Mouse (Mus musculus): Measurements from ENCODE around the gene Bag1. TPM values are rescaled to one million over a fixed set of nuclear protein-coding genes. Genes with fewer than 3 reads are reported as not detected.

The Bag1 gene
- total RNA-seq, 1 experiment, result 99.5 TPM

DNA sequence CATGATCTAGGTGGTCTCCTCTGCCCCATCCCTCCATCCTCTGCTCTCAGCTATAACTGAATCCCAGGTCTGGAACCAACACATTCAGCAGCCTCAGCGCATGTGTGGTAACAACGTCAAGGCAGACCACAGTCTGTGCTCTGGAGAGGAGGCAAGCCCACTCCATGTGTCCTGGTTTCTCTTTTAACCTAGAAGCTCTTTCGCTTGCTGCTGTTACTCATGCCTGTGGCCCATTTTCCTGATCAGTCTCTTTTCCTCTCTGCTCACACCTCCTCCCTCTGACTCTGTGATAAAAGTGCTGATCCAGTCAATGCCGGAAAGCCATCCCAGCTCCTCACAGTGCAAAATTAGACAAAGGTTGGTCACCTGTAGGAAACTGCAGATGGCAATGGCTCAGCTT, 58.1 kb downstream of the Bag1 start:
- TF ChIP-seq ZC3H11A (IDR thresholded peaks at IDR 0.05; ENCODE audit: borderline replicate concordance, low read depth, low read length) (no peak), ZNF384 (IDR thresholded peaks at IDR 0.05; ENCODE audit: low read depth, low read length) (no peak), HCFC1 (IDR thresholded peaks at IDR 0.05; ENCODE audit: borderline replicate concordance, insufficient read depth, low read length) (no peak), MAFK (IDR thresholded peaks at IDR 0.05; ENCODE audit: insufficient read depth, low read depth, low read length) (no peak), CHD2 (IDR thresholded peaks at IDR 0.05; ENCODE audit: low read depth, low read length) (no peak)
- Histone ChIP-seq H3K9ac (ENCODE audit: insufficient read depth, low read depth, low read length, poor library complexity, severe bottlenecking) (no peak overlapping the region), H3K4me1 (ENCODE audit: control insufficient read depth in 2 of 2, insufficient read depth in 2 of 2, low read length in 2 of 2, poor library complexity in 1 of 2) (peaks cover 1 to 3% of the 10 kb centered on the region in 2 experiments; a peak in 1 of 4 replicates), H3K27ac (ENCODE audit: insufficient read depth, low read depth, low read length, poor library complexity, severe bottlenecking) (no peak overlapping the region), H3K4me3 (ENCODE audit: insufficient read depth in 1 of 2, low read depth in 1 of 2, low read length in 2 of 2, poor library complexity in 1 of 2, severe bottlenecking in 1 of 2) (no peak overlapping the region), H3K9me3 (ENCODE audit: control insufficient read depth, insufficient read depth, low read depth, low read length) (no peaks in the 10 kb centered on the region), H3K36me3 (ENCODE audit: control insufficient read depth, insufficient read depth, low read length, poor library complexity, severe bottlenecking) (no peaks in the 10 kb centered on the region)
- no peak for DNase-seq (ENCODE audit: low read depth, low spot score)
- in situ Hi-C loops (cut with MboI; ENCODE audit: low sequenced_read_pairs in 2 of 2, unreplicated experiment in 2 of 2), result no loop called here

DNA sequence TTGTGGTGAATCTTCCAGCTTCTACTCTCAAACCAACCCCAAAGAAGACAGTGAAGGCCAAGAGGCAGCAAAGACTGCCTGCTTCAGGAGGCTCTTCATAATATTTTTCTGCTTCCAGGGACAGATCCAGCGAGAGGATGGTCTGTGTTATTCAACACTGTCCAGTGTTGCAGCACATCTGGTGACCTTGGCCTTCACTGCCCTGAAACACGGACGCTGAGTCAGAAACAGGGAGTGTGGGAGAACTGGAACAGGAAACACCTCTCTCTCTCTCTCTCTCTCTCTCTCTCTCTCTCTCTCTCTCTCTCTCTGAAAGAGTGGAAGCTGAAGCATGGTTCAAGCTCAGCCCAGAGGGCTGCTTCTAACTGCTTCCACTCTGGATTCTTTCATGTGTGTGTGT, 58.8 kb downstream of the Bag1 start:
- Histone ChIP-seq H3K4me1 (ENCODE audit: control insufficient read depth in 2 of 2, insufficient read depth in 2 of 2, low read length in 2 of 2, poor library complexity in 1 of 2) (peaks cover 1 to 3% of the 10 kb centered on the region in 2 experiments; a peak in 1 of 4 replicates), H3K4me3 (ENCODE audit: insufficient read depth in 1 of 2, low read depth in 1 of 2, low read length in 2 of 2, poor library complexity in 1 of 2, severe bottlenecking in 1 of 2) (no peak overlapping the region), H3K27ac (ENCODE audit: insufficient read depth, low read depth, low read length, poor library complexity, severe bottlenecking) (no peak overlapping the region), H3K9me3 (ENCODE audit: control insufficient read depth, insufficient read depth, low read depth, low read length) (no peaks in the 10 kb centered on the region), H3K9ac (ENCODE audit: insufficient read depth, low read depth, low read length, poor library complexity, severe bottlenecking) (no peak overlapping the region), H3K36me3 (ENCODE audit: control insufficient read depth, insufficient read depth, low read length, poor library complexity, severe bottlenecking) (no peaks in the 10 kb centered on the region)
- in situ Hi-C loops (cut with MboI; ENCODE audit: low sequenced_read_pairs in 2 of 2, unreplicated experiment in 2 of 2), result no loop called here
- TF ChIP-seq CHD2 (IDR thresholded peaks at IDR 0.05; ENCODE audit: low read depth, low read length) (no peak), ZNF384 (IDR thresholded peaks at IDR 0.05; ENCODE audit: low read depth, low read length) (no peak), ZC3H11A (IDR thresholded peaks at IDR 0.05; ENCODE audit: borderline replicate concordance, low read depth, low read length) (no peak), HCFC1 (IDR thresholded peaks at IDR 0.05; ENCODE audit: borderline replicate concordance, insufficient read depth, low read length) (no peak), MAFK (IDR thresholded peaks at IDR 0.05; ENCODE audit: insufficient read depth, low read depth, low read length) (no peak)
- no peak for DNase-seq (ENCODE audit: low read depth, low spot score)

DNA sequence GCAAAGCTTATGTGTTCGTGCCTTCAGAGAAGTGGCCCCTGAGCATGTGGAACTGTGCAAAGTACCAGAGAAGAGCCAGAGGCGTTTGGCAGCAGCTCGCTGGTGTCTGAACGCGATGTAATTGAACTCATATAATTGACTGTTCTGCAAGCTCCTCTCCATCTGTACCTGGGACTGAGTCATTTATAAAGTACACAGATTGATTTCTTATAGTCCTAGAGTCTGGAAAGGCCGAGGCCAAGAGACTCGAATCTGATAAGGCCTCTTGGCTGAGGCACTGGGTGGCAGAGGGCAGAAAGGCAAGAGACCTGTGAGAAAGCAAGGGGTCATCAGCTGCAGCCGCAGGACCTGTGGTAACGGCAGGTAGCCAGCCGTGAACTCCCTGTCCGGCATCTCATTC, 59.3 kb downstream of the Bag1 start:
- no peaks in the 10 kb centered on the region for H3K36me3 ChIP-seq (ENCODE audit: control insufficient read depth, insufficient read depth, low read length, poor library complexity, severe bottlenecking)
- H3K4me3 ChIP-seq (ENCODE audit: insufficient read depth in 1 of 2, low read depth in 1 of 2, low read length in 2 of 2, poor library complexity in 1 of 2, severe bottlenecking in 1 of 2), result no peak overlapping the region
- DNase-seq (ENCODE audit: low read depth, low spot score), result no peak
- H3K4me1 ChIP-seq (ENCODE audit: control insufficient read depth in 2 of 2, insufficient read depth in 2 of 2, low read length in 2 of 2, poor library complexity in 1 of 2), result peaks cover 1 to 3% of the 10 kb centered on the region in 2 experiments; a peak in 1 of 4 replicates
- no peak overlapping the region for H3K9ac ChIP-seq (ENCODE audit: insufficient read depth, low read depth, low read length, poor library complexity, severe bottlenecking)
- H3K9me3 ChIP-seq (ENCODE audit: control insufficient read depth, insufficient read depth, low read depth, low read length), result no peaks in the 10 kb centered on the region
- H3K27ac ChIP-seq (ENCODE audit: insufficient read depth, low read depth, low read length, poor library complexity, severe bottlenecking), result no peak overlapping the region
- no peak for TF ChIP-seq HCFC1 (IDR thresholded peaks at IDR 0.05; ENCODE audit: borderline replicate concordance, insufficient read depth, low read length)
- no peak for TF ChIP-seq ZC3H11A (IDR thresholded peaks at IDR 0.05; ENCODE audit: borderline replicate concordance, low read depth, low read length)
- no peak for TF ChIP-seq CHD2 (IDR thresholded peaks at IDR 0.05; ENCODE audit: low read depth, low read length)
- no peak for TF ChIP-seq ZNF384 (IDR thresholded peaks at IDR 0.05; ENCODE audit: low read depth, low read length)
- TF ChIP-seq MAFK (IDR thresholded peaks at IDR 0.05; ENCODE audit: insufficient read depth, low read depth, low read length), result no peak
- in situ Hi-C loops (cut with MboI; ENCODE audit: low sequenced_read_pairs in 2 of 2, unreplicated experiment in 2 of 2), result no loop called here

Other genes with a start within 250 kb of the Bag1 start
- 14.7 and 16.2 TPM in 2 replicates for gene Aptx, start 245.1 kb downstream of the Bag1 start, total RNA-seq (2012; rRNA removed)
- gene Dnaja1, start 226.1 kb downstream of the Bag1 start, total RNA-seq (2012; rRNA removed), result 92.8 and 139 TPM in 2 replicates
- 106 and 125 TPM in 2 replicates for gene Smu1, start 190.4 kb downstream of the Bag1 start, total RNA-seq (2012; rRNA removed)
- gene B4galt1, start 94.3 kb downstream of the Bag1 start, total RNA-seq (2012; rRNA removed), result 29.2 and 35.8 TPM in 2 replicates
- gene Spink4, start 28.2 kb downstream of the Bag1 start, total RNA-seq (2012; rRNA removed), result not detected in 2 replicates
- gene Chmp5, start 113 bp upstream of the Bag1 start, total RNA-seq (2012; rRNA removed), result 41.5 and 67.5 TPM in 2 replicates
- gene Nfx1, start 22.6 kb upstream of the Bag1 start, total RNA-seq (2012; rRNA removed), result 71.7 and 82.7 TPM in 2 replicates
- gene Aqp7, start 99.8 kb upstream of the Bag1 start, total RNA-seq (2012; rRNA removed), result 0.11 TPM in 1 of 2 replicates, not detected in the other
- gene Aqp3, start 149.9 kb upstream of the Bag1 start, total RNA-seq (2012; rRNA removed), result 62.9 and 87.0 TPM in 2 replicates
- 67.5 and 69.4 TPM in 2 replicates for gene Nol6, start 176.2 kb upstream of the Bag1 start, total RNA-seq (2012; rRNA removed)
- 47.4 and 52.3 TPM in 2 replicates for gene Ube2r2, start 187.4 kb upstream of the Bag1 start, total RNA-seq (2012; rRNA removed)